Mouse (Mus musculus): ENCODE measurements around the gene Mlip.

DNA sequence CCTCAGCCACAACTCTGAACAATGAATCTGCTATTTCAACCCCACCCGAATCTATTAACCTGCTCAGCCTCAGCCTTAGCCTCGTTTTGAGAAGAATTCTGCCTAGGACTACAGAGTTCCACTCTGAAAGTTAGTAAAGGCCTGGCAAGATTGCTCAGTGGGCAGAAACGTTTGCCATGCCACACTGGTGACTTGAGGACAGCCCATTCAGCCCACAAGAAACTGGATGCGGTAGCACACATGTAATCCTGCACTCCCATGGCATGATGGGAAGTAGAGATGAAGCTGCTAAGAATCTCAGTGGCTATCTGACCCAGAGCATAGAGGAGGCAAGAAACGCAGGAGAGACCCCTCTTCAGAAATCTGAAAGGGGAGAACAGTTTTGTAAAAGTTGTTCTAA lies 73.4 kb downstream of the Mlip start:
- TF ChIP-seq POLR2A (IDR thresholded peaks at IDR 0.05; ENCODE audit: borderline replicate concordance, low read depth, low read length) (no peak), CTCF (IDR thresholded peaks at IDR 0.05; ENCODE audit: low read depth, low read length) (no peak)
